Mouse (Mus musculus) C2C12 (cell line): ENCODE results near the gene Anxa10.

Experiments used
- CEBPB ChIP-seq: IDR thresholded peaks from one replicate; pipeline ENCODE4 v1.6.1; 2011; ENCODE audit warnings: low read depth, mild to moderate bottlenecking, control low read depth, moderate library complexity
- CTCF ChIP-seq: IDR thresholded peaks from one replicate; pipeline ENCODE4 v1.5.1; 2011; ENCODE audit not compliant: control insufficient read depth, insufficient read depth, insufficient read length
- MYOG ChIP-seq: IDR thresholded peaks from one replicate; pipeline ENCODE4 v1.6.1; 2011; ENCODE audit not compliant: control insufficient read depth, insufficient read length; ENCODE audit errors: extremely low read depth

DNA sequence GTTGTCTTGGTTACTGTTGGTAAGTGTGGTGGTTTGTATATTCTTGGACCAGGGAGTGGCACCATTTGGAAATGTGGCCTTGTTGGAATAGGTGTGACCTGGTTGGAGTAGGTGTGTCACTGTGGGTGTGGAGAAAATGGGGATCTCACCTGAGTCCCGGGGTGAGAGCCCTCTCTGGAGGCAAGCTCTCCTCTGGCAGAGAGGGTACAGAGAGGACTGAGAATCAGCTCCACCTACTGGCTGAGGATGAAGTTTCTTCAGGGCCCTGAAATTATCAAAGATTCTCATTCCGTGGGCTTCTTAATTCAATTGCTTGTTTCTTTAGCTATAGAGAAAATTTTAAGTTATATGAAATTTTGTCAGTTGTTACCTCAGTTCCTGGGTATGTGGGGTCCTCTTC, 76.1 kb downstream of the Anxa10 start:
- TF ChIP-seq CTCF (no peak), MYOG (no peak), CEBPB (no peak)
